Mouse (Mus musculus): ENCODE measurements around the gene Siae.
A peak's percentile ranks its signal among the peaks of the same experiment; 100 is the strongest.

Gene Siae

GRCm38 (mm10) chr9:37540701-37541575, 14.6 kb upstream of the Siae start:
- no peak for DNase-seq

GRCm38 (mm10) chr9:37541851-37542642, 13.5 kb upstream of the Siae start:
- no peak for DNase-seq

GRCm38 (mm10) chr9:37543869-37544440, 11.5 kb upstream of the Siae start:
- DNase-seq, result no peak

GRCm38 (mm10) chr9:37544447-37545165, 10.9 kb upstream of the Siae start:
- peak; percentile 77 to 83 for DNase-seq

GRCm38 (mm10) chr9:37545166-37545610, 10.3 kb upstream of the Siae start:
- no peak for DNase-seq

- no peak for DNase-seq
Observed at GRCm38 (mm10) chr9:37545847-37546452, 9.5 kb upstream of the Siae start.

GRCm38 (mm10) chr9:37546889-37547288, 8.6 kb upstream of the Siae start:
- DNase-seq, result no peak

- DNase-seq, result no peak
Observed at GRCm38 (mm10) chr9:37550435-37550834, 5.1 kb upstream of the Siae start.

- DNase-seq, result no peak
Observed at GRCm38 (mm10) chr9:37551751-37552531, 3.6 kb upstream of the Siae start.

- DNase-seq, result peak; percentile 24 to 60
Observed at GRCm38 (mm10) chr9:37552536-37553293, 2.8 kb upstream of the Siae start, which contains the start of gene Nrgn. Nrgn (minus strand) TSS chr9:37552904.

- DNase-seq, result no peak
Observed at GRCm38 (mm10) chr9:37554279-37554678, 1.2 kb upstream of the Siae start.

- DNase-seq, result no peak
Observed at GRCm38 (mm10) chr9:37556366-37556765, 868 bp downstream of the Siae start.

- no peak for DNase-seq
Observed at GRCm38 (mm10) chr9:37560617-37561016, 5.1 kb downstream of the Siae start.

GRCm38 (mm10) chr9:37563805-37564204, 8.3 kb downstream of the Siae start:
- no peak for DNase-seq

- no peak for DNase-seq
Observed at GRCm38 (mm10) chr9:37567019-37567418, 11.5 kb downstream of the Siae start.

GRCm38 (mm10) chr9:37567454-37567853, 12.0 kb downstream of the Siae start:
- DNase-seq, result no peak

GRCm38 (mm10) chr9:37567892-37568604, 12.6 kb downstream of the Siae start:
- no peak for DNase-seq

- no peak for DNase-seq
Observed at GRCm38 (mm10) chr9:37568605-37569214, 13.2 kb downstream of the Siae start.

- DNase-seq, result no peak
Observed at GRCm38 (mm10) chr9:37569231-37569835, 13.8 kb downstream of the Siae start.

Data from cerebellum, postnatal 25 days (tissue).